13 mouse cellular contexts compared by ENCODE assay signal in the genomic region with DNA sequence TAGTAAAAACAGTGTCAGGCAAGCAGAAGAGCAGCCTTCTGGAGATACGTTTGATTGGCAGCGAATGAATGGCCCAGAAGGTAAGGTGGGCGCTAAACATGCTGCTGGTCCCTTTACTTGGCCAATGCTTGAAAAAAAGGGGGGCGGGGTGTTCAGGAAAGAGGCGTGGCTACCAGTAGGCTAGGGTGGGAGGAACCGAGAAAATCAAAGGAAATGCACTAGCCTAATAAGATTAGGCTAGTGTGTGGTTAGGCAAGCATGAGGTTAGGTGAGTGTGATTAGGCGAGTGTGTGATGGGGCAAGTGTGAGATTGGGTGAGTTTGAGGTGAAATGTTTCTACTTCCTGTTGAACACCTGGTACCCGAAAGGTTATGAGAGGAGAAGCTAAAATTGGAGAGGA. TPM values are rescaled to one million over a fixed set of nuclear protein-coding genes. Genes with fewer than 3 reads are reported as not detected.
DNase-seq lines count a peak whose midpoint lies in the region; ATAC-seq lines count a peak whose summit lies in the region.
"Had no signal": no experiment of that assay in that cellular context is flagged by ENCODE, and none has a peak within 500 bp of the region (broad histone marks: within the 10 kb centered on the region; RNA-seq: fewer than 3 reads in every experiment).

TSS of gene Sgip1 (plus strand) at position 11 of the 400 bp plus-strand sequence.

- H3K4me1 ChIP-seq in limb, embryonic 12.5 days (replicated peaks) = no peaks in the 10 kb centered on the region
- H3K4me1 ChIP-seq in limb, embryonic 10.5 days = 0 out of 2 replicates have a peak, but pooled peaks cover 3% of the 10 kb centered on the region
- no peaks in the 10 kb centered on the region for H3K4me1 ChIP-seq in forebrain, embryonic 15.5 days
- H3K4me1 ChIP-seq in neural tube, embryonic 13.5 days (replicated peaks) = 0 out of 2 replicates have a peak, but pooled peaks cover 3% of the 10 kb centered on the region
- H3K4me1 ChIP-seq: liver, embryonic 13.5 days had no signal

- no peak for DNase-seq in limb, embryonic 10.5 days (ENCODE audit: low spot score)
- no peak for DNase-seq in layer of hippocampus, postnatal 36 days
- DNase-seq in kidney, postnatal 10 days = no peak
- DNase-seq in urinary bladder, postnatal 14 days (ENCODE audit: low spot score) = no peak
- DNase-seq in adrenal gland, postnatal 25 days = no peak
- DNase-seq: kidney, adult 8-10 months; liver, embryonic 13.5 days; thymus, postnatal 4 days had no signal

- H3K4me2 ChIP-seq in limb, embryonic 12.5 days = no peak within 1 kb of the TSS
- no peak within 1 kb of the TSS for H3K4me2 ChIP-seq in forebrain, embryonic 15.5 days (replicated peaks)
- H3K4me2 ChIP-seq in neural tube, embryonic 13.5 days = no peak within 1 kb of the TSS
- H3K4me2 ChIP-seq: heart, embryonic 11.5 days; liver, embryonic 13.5 days had no signal

- no peaks in the 10 kb centered on the region for H3K27me3 ChIP-seq in limb, embryonic 12.5 days
- no peaks in the 10 kb centered on the region for H3K27me3 ChIP-seq in limb, embryonic 10.5 days (ENCODE audit: low read depth, poor library complexity, severe bottlenecking)
- no peaks in the 10 kb centered on the region for H3K27me3 ChIP-seq in forebrain, embryonic 15.5 days
- no peaks in the 10 kb centered on the region for H3K27me3 ChIP-seq in neural tube, embryonic 13.5 days
- H3K27me3 ChIP-seq: liver, embryonic 13.5 days had no signal

- no peaks in the 10 kb centered on the region for H3K36me3 ChIP-seq in limb, embryonic 12.5 days
- no peaks in the 10 kb centered on the region for H3K36me3 ChIP-seq in limb, embryonic 10.5 days
- H3K36me3 ChIP-seq in forebrain, embryonic 15.5 days = no peaks in the 10 kb centered on the region
- no peaks in the 10 kb centered on the region for H3K36me3 ChIP-seq in neural tube, embryonic 13.5 days
- H3K36me3 ChIP-seq: liver, embryonic 13.5 days had no signal

- no peak within 1 kb of the TSS for H3K4me3 ChIP-seq in limb, embryonic 12.5 days (replicated peaks)
- H3K4me3 ChIP-seq in limb, embryonic 10.5 days = no peak within 1 kb of the TSS
- no peak within 1 kb of the TSS for H3K4me3 ChIP-seq in forebrain, embryonic 15.5 days
- no peak within 1 kb of the TSS for H3K4me3 ChIP-seq in neural tube, embryonic 13.5 days
- H3K4me3 ChIP-seq: erythroblast, embryonic 14.5 days; liver, embryonic 13.5 days had no signal

- no peaks in the 10 kb centered on the region for H3K9me3 ChIP-seq in limb, embryonic 12.5 days
- H3K9me3 ChIP-seq in limb, embryonic 10.5 days (replicated peaks) = no peaks in the 10 kb centered on the region
- no peaks in the 10 kb centered on the region for H3K9me3 ChIP-seq in forebrain, embryonic 15.5 days
- no peaks in the 10 kb centered on the region for H3K9me3 ChIP-seq in neural tube, embryonic 13.5 days
- H3K9me3 ChIP-seq: liver, embryonic 13.5 days had no signal

- 60% methylated on average over 8 of the region's 8 CpGs for WGBS in limb, embryonic 12.5 days
- WGBS in limb, embryonic 10.5 days = 66% methylated on average over 8 of the region's 8 CpGs
- 62% methylated on average over 8 of the region's 8 CpGs for WGBS in forebrain, embryonic 15.5 days
- WGBS in neural tube, embryonic 13.5 days = 72% methylated on average over 8 of the region's 8 CpGs

- no peak within 1 kb of the TSS for H3K27ac ChIP-seq in limb, embryonic 12.5 days
- no peak within 1 kb of the TSS for H3K27ac ChIP-seq in limb, embryonic 10.5 days
- no peak within 1 kb of the TSS for H3K27ac ChIP-seq in forebrain, embryonic 15.5 days (replicated peaks)
- no peak within 1 kb of the TSS for H3K27ac ChIP-seq in neural tube, embryonic 13.5 days (replicated peaks)
- H3K27ac ChIP-seq: liver, embryonic 13.5 days had no signal

- no peak for ATAC-seq in limb, embryonic 12.5 days (ENCODE audit: insufficient number of reproducible peaks, insufficient read depth, low FRiP score, low TSS enrichment, low read depth)
- no peak for ATAC-seq in forebrain, embryonic 15.5 days (replicated peaks)
- no peak for ATAC-seq in neural tube, embryonic 13.5 days (ENCODE audit: low read depth)

- no peak within 1 kb of the TSS for H3K9ac ChIP-seq in limb, embryonic 12.5 days (replicated peaks)
- no peak within 1 kb of the TSS for H3K9ac ChIP-seq in forebrain, embryonic 15.5 days (replicated peaks)
- H3K9ac ChIP-seq in neural tube, embryonic 13.5 days = no peak within 1 kb of the TSS
- H3K9ac ChIP-seq: liver, embryonic 13.5 days had no signal

RNA-seq across cellular contexts. Expression of gene Sgip1, which starts in this region (rescaled TPM):
- polyA plus RNA-seq in limb, embryonic 12.5 days (2016; fragmentation: Nextera tagmentation; extraction: Ambion mirVana) = 10.4 and 10.7 TPM in 2 replicates
- 6.2 and 6.9 TPM in 2 replicates for polyA plus RNA-seq in limb, embryonic 10.5 days (2016; fragmentation: Nextera tagmentation; extraction: Ambion mirVana)
- 52.7 and 57.3 TPM in 2 replicates for polyA plus RNA-seq in forebrain, embryonic 15.5 days (2015; fragmentation: Nextera tagmentation; extraction: Ambion mirVana)
- total RNA-seq in layer of hippocampus, postnatal 36 days (2021) = 100 to 1,000 TPM; 273 to 280 TPM
- polyA plus RNA-seq in neural tube, embryonic 13.5 days (2015; fragmentation: Nextera tagmentation; extraction: Ambion mirVana) = 54.8 and 66.1 TPM in 2 replicates
- 5.2 and 8.0 TPM in 2 replicates for total RNA-seq in adrenal gland, postnatal 25 days (2021)
- polyA plus RNA-seq: erythroblast, embryonic 14.5 days had no signal

Comparison
In these comparisons a context has a peak if more than half of its experiments do, and no peak if none do; other contexts are left out.
1. RNA of gene Sgip1 (total RNA-seq): 273 to 280 TPM in layer of hippocampus, postnatal 36 days; 5.2 to 8.0 TPM in adrenal gland, postnatal 25 days; every median in the first group is over 10 times any median in the second.